Mouse (Mus musculus) adipocyte (in vitro differentiated cells): ENCODE data around the gene Dock7.
"Not testable (repeated sequence)": the region's sequence is repeated elsewhere in the genome, so short reads cannot be mapped to it uniquely, and the experiment has no call there.

ENCODE experiments used
- DNase-seq: peaks from one replicate; pipeline ENCODE4 v3.0.0-alpha.2; 2016; ENCODE audit warnings: low spot score

Dock7 gene

DNA sequence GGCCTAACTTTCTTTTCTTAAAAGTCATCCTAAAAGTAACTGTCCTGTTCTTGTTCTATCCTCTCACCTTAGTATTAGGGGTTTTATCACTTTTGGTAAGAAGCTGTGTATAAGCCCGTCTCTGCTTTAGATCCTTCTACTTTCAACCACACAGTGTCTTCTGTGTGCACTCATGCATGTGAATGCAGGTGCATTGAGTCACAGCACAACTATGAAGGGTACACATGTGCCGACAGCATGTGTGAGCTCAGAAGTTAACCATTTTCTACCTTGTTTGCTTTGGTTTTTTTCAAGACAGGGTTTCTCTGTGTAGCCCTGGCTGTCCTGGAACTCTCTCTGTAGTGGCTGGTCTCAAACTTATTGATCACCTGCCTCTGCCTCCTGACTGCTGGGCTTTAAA is 114.4 kb downstream of the Dock7 start:
- DNase-seq, result no peak

DNA sequence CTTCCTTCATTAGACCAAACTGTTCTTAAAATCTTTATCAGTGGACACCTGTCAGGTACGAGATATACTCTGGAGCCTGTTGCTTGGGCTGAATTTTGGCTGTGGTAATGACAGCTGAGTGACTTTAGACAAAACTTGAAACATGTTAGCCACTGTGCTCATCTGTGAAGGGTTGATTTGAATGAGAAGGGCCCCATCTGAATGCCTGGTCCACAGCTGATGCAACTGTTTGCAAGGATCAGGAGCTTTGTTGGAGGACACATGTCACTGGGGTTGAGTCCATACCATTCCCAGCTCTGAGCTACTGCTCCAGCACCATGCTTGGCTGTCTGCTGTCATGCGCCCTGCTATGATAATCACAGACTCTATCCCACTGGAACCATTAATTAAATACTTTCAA is 115.1 kb downstream of the Dock7 start:
- DNase-seq, result peak; percentile 6

DNA sequence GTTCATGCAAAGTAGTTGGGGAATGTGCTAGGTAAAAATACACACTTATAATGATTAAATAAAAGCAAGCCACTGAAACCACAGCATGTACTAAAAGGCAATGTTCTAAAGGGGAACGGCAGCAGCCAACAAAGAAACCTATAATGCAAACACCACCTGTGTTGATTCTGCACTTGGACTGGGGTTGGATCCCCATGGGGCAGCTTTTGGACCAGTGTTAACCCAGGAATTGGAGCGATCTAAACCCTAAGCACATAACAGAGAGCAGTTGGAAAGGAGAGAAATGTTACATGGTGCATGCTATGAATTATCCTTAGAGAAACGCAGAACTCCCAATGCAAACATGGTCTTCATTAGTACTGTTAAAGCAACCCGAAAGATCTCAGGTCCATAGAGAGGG is 127.2 kb downstream of the Dock7 start:
- no peak for DNase-seq

DNA sequence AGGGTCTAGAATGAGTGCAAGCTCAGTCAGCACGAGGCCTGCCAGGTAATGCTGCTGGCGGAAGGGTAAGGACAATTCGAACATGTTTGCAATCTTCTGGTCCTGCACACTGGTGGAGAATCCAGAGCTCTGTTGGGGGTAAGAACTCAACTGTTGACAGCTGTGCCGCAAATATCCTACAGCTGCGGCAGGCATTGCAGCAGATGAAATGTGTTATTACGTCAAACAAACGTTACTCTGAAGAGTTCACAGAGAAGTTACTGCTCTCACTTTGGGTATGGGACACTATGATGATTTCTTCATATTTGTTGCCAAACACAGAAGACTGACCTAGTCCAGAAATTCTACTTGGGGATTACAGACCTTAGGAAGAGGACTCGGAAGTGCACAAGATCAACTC is 136.0 kb downstream of the Dock7 start:
- DNase-seq, result no peak

DNA sequence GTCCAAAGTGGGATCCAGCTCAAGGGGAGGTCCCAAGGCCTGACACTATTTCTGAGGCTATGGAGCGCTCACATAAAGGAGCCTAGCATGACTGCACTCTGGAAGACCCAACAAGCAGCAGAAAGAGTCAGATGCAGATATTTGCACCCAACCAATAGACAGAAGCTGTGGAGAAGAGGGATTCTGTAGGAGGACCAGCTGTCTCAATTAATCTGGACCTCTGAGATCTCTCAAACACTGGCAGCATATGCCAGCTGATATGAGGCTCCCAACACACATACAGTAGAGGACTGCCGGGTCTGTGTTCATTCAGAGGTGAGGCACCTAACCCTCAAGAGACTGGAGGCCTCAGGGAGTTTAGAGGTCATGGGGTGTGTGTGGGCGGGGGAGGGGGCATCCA is 140.7 kb downstream of the Dock7 start:
- not testable (repeated sequence) for DNase-seq

DNA sequence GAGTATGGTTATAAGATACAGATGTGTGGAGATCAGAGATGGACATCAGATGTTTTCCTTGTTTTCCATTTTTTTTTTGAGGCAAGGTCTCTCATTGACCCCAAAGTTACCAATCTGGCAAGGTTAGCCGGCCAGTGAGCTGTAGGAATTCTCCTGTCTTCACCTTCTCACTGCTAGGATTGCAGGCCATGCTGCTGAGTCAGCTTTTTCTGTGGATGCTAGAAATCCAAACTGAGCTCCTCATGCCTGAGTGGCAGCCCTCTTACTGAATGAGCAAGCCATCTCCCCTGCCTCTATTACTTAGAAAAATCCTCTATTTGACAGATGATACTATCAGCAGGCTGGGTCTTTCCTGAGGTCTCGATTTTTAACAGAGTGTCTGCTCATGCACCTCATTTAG is 142.0 kb downstream of the Dock7 start:
- DNase-seq, result no peak

DNA sequence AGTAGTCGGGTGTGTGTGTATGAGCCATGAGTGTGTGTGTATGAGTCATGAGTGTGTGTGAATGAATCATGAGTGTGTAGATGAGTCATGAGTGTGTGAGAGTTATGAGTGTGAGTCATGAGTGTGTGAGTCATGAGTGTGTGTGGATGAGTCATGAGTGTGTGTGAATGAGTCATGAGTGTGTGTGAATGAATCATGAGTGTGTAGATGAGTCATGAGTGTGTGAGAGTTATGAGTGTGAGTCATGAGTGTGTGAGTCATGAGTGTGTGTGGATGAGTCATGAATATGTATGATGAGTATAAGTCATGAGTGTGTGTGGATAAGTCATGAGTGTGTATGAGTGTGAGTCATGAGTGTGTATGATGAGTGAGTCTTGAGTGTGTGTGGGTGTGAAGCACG is 142.4 kb downstream of the Dock7 start:
- not testable (repeated sequence) for DNase-seq

DNA sequence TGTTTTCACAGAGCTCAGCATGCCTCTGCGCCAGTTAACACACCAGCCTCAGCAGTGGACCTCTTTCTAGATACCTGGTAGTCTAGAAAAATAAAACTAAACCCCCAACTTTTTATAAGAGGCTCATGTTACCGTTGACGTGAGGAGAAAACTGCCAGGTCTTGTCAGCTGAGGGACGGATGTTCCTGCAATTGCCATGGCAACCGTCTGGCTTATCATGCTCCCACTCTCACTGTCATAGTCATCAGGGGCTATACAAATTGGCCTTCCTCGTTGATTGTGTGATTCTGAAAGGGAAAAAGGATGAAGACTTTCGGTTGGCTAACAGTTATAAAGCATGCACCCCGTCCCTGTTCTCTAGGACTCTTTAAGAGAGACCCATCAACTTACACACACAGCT is 145.0 kb downstream of the Dock7 start:
- no peak for DNase-seq

DNA sequence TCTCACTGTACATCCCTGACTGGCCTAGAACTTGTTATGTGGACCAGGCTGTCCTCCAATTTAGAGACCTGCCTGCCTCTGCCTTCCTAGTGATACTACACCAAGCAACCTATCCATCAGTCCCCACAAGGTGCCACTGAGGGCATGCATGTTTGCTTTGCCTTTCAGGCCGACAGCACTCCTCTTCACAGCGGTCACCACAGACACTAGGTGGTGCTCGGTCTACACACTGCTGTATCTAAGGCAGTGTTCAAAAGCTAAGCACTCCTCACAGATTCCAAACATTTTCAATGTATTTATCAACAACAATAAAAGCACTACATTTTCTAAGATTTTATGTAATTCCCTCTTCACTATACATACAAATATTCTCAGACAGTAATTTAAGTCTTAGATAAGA is 150.8 kb downstream of the Dock7 start:
- DNase-seq, result peak; percentile 5

DNA sequence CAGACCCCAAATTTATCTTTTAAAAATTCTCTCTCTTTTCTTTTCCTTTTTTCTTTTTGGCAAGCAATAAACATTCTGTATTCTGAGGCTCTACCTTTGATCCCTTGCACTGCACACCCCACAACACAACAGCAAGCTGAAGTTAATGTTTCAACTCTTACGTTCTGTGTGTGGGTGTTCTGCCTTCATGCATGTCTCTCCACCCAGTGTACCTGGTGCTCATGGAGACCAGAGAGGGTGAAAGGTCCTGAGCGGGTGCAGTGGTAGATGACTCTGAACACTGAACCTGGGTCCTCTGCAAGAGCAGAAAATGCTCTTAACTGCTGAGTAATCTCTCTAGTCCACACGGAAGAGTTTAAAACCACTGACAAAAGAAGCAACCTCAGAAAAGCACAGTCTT is 160.5 kb downstream of the Dock7 start:
- no peak for DNase-seq

DNA sequence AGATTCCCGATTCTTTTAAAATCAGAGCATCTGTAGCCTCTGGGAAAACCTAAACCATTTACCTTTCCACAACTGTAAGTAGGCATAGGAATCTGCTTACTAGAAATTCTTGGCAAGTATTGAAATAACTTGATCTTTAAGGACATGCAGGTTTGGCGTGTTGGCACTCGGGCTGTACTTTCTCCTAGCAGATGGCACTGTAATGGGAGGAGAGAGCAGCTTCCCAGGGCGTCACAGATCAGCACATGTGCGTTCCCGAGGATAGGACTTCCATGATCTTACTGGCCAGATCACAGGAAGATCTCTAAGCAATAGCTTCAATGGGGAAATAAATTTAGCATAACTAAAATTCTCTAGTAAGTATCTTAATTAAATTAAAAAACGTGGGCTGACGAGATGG is 164.7 kb downstream of the Dock7 start:
- no peak for DNase-seq

DNA sequence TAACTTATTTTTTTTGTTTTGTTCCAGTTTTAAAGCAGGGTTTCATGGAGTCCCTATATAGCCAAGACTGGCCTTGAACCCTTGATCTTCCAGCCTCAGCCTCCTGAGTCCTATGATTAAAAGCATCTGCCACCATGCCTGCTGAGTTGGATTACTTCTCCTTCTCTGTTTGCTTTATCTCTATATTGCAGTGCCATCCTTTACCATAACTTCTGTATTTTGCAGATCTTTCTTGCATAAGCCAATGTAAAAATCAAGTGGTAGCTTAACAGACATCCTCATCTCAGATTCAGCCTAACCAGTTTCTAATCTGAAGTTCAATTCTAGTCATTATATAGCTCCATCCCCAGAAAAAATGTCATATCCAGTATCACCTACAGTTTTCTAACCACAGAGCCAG is 170.2 kb downstream of the Dock7 start:
- DNase-seq, result no peak

DNA sequence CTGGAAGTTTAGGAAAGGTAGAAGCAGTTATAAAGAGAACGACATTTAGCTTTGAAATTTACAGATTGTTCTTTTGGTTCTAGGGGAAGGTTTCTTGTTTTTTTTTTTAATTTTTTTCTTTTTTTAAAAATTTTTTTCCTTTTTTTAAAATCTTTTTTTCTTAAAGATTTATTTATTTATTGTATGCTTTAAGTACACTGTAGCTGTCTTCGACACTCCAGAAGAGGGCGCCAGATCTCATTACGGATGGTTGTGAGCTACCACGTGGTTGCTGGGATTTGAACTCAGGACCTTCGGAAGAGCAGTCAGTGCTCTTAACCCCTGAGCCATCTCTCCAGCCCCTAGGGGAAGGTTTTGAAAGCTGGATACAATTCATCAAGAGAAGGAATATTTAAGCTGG is 182.5 kb downstream of the Dock7 start:
- DNase-seq, result not testable (repeated sequence)

DNA sequence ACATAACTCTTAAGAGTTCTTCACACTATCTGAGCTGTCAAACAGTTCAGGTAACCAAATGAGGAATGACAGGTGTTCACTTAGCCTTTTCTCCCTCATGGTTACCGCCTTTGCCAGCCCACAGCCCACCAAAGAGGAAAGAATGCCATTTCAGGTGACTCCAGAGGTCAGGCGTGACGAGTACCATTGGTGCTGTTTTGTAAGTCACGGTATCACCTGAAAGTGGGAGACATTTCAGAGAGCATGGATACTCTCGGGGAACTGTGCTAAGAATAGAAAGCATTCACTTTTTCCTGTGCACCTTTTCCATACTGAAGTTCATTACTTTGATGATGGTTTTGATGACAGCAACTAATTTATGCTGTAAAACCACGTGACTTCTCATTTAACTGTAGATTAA is 184.7 kb downstream of the Dock7 start:
- DNase-seq, result no peak

DNA sequence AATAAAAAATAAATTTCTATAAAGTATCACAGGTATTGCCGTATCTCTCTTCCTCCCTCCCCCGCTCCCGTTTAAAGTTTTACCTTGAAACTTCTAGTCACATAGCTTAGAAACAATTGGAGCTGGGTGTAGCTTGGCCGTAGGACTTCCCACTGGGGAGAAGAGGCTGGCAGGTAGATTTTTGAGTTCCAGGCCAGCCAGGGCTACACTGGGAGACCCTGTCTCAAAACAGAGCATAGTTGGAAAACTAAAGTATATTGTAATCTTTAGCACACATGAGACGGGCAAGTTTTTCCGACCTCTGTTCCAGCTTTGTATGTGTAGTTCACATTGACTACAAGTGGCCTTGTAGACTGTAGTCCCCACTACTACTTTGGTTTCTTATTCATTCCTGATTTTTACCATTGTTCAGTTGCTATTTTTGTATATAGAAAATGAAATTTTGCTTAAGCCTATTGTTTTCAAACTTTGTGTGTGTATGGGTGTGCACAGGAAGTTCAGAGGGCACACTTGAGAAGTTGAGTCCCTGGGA is 195.4 kb downstream of the Dock7 start:
- DNase-seq, result no peak

DNA sequence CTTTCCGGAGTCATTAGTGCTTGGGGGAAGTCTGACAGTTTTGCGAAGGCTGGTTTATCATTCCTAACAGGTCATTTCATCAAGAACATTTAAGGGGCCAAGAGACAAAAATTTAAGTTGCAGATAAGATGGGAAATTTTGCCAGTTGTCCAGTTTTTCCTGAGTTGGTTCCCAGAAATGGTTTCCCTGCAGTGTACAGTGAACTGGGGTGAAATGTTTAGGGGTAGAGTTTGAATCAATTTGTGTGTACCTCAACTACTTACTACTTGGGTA is 195.9 kb downstream of the Dock7 start:
- no peak for DNase-seq

DNA sequence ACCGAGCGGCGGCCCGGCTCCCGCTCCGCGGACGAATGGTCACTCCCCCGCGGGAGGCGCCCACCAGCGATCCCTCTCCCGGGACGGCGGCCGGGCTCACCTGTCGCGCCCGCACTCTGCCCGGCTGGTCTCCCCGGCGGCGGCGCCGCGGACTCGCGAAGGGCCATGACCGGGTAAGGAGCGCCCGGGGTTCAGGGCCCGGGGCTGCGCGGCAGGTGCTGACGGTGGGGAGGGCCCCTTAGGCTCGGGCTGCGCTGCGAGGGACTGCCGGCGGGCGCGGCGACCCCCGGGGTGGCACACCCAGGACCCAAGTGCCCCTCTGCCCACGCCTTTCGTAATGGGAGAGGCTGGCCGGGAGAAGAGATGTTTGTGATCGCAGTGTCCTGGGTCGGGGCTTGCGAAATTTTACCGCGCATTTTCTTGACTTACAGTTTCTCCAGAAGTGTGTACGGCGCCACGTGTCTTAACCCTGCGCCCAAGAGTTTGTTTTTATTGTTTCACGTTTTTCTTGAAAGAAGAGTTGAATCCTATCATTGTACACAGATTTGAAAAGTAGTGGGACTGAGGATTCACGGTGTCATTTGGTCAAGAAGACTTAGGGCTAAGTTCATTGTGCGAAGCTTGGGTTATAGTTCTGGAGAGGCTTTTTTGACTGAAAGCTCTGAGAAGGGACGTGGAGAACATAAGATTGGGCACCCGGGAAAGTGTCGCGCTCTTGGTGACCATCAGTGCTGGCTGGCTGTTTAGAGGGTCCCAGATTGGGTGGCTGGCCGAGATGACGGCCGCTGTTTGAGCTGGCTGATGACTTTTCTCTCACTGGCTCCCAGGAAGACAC is 196.4 kb downstream of the Dock7 start:
- peak; percentile 60 for DNase-seq

DNA sequence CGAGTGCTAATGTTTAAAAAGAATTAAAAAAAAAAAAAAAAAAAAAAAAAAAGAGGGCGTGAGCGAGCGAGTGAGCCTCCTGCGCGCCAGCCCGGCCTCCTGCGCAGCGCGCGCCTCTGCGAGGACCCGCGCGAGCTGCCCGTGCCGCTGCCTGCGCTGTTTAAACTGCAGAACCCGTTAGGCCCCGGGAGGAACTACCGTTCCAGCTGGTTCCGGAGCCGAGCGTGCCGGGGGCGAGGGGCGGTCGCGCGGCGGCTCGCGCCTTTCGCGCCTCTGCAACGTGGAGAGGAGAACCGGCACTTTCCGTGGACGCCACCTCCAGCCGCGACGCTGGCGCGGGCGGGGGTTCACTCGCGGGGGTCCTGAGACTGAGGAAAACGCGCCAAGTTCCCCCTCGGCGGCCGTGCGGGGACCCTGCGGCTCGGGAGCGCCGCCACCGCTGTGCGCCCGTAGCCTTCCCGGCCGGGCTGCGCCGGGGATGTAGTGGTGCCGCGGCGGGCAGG is 197.1 kb downstream of the Dock7 start, which contains the start of gene Usp1:
Usp1 (plus strand) TSS at position 243 of the 503 bp plus-strand sequence.
- DNase-seq, result no peak

DNA sequence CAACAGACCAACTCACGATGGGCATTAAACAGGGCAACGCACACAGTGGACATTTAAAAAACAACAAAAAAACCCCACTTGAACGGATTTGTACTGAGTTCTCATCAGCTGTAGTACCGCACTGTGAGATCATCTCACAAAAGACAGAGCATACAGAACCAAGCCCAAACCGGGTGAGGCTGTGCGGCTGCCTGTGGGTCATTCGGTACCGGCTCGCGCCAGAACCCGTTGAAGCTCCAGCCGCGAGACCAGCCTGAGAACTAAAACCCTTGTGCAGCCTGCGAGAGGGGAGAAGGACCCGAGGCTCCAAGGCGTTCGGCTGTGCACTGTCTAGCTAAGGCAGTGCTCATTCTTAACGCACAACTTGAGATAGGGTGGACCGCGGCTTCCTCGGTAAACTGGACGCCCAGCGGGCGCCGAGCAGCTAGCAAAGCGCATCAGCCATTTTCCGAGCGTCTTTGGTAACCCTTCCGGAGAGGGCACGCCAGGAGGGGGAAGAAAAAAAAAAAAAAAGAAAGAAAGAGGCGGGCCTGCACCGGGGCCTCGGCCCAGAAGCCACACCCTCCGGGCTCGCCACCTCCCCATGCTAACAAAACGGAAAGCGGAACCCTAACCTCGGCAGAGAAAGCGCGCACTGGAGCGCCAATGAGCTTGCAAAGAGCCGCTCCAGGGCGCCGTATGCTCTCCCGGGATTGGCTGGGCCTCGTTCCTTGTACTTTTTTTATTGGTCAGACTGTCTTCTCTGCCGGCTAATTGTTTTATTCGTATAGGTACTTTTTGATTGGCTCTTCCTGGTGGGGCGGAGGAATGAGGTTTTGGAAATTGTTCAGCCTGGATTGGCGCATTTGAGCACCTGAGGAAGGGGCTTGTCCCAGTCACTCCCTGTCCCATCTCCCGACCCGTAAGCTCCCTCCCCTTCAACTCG is 197.8 kb downstream of the Dock7 start:
- peak; percentile 99 for DNase-seq

DNA sequence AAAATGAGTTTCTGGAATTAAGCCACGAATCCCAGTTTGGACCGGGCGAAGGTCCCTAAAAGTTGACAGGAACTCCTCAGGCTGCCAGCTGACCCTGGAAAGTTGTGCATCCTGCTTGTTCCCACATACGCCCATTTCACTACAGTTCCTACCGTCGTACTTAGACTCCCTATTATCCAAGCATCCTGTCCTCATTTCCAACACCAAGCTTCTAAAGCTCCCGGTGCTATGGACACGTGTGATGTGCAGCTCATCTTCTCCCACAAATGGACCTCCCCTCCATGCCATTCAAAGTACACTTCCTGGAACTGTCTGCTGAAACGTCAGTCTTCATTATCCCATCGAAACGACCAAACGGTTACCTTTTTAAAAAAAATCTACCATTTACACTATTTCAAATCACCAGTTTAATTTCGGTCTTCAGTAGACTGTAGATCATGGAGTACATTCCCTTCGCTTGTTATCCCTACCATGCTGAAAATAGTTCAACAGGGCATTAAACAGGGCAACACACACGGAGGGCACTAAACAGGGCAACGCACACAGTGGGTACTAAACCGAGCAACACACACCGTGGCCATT is 198.6 kb downstream of the Dock7 start:
- DNase-seq, result peak; percentile 12

DNA sequence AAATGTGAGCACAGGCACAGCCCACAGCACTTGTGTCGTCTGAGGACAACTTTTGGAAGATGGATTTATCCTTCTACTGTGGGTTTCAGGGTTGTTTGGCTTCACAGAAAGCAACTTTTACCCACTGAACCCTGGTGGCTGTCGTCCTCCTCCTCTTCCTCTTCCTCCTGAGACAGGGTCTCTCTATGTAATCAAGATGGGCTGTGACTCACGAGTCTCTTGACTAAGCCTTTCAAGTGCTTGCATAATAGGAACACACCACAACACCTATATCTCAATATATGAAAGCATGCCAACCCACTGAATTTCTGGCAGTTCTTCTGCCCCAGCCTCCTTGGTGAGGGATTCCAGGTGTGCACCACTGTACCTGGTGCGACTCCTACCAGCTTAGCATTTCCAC is 199.8 kb downstream of the Dock7 start:
- DNase-seq, result no peak

DNA sequence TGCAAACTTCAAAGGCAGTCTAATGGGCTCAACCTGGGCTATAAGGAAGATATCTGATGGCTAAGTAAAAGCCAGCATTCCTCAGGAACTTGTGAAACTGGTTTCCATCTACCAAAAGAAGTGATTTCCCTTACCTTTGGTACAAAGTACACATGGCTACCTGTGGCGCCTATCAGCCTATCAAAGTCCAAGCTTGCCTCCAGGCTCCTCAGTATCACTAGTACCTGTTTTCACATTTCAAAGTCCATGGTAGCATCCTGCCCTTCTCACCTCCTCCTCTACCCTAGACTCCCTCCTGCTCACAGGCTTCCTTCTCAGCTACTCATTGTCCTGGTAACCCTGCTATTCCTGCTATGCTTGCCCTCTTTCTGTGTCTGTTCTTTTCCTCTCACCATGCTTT is 202.5 kb downstream of the Dock7 start:
- DNase-seq, result no peak

DNA sequence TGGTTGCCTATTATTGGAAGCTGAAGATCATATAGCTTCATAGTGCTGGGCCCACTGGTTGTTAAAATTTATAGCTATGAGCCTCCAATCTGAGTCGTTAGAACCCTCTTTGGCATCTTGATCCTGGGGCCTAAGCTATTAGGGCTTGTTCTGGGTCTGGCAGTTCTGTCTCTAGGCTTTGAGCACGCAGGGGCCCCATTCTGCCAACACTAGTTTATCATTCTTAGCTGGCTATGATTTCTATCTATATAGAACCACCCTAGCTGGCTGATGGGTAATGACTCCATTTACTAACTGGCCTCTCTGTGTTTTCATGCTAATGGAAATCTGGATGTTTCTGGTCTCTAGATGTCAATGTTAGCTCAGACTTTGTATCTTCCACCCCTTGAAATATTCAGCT is 203.0 kb downstream of the Dock7 start:
- no peak for DNase-seq
